Mouse (Mus musculus) hindbrain, embryonic 16.5 days (tissue): Measurements from ENCODE around the gene Nav2. TPM values are rescaled to one million over a fixed set of nuclear protein-coding genes. Genes with fewer than 3 reads are reported as not detected.

Experiments
- ATAC-seq: fragments of 200-750 bp; cut with Nextera tagmentation; 2 replicates; pipeline ENCODE4 v1.8.0; 2017; ENCODE audit warnings: moderate TSS enrichment, moderate library complexity
- H3K27ac ChIP-seq: fragments of 300-500 bp; sonication (generic); 2 replicates; pipeline ENCODE4 v1.5.1; 2014; ENCODE audit warnings: low read depth, mild to moderate bottlenecking, control low read depth, low read length, moderate library complexity
- H3K27me3 ChIP-seq: fragments of 300-500 bp; sonication (generic); replicated peaks from 2 replicates; pipeline ENCODE4 v1.6.1; 2014; ENCODE audit warnings: low read length; ENCODE audit not compliant: control insufficient read depth, insufficient read depth
- H3K36me3 ChIP-seq: fragments of 300-500 bp; sonication (generic); 2 replicates; pipeline ENCODE4 v1.6.1; 2014; ENCODE audit warnings: mild to moderate bottlenecking, low read length, moderate library complexity, mixed read lengths; ENCODE audit not compliant: control insufficient read depth, insufficient read depth
- H3K4me1 ChIP-seq: fragments of 300-500 bp; sonication (generic); 2 replicates; pipeline ENCODE4 v1.6.1; 2014; ENCODE audit warnings: low read depth, low read length; ENCODE audit not compliant: control insufficient read depth, insufficient read depth
- H3K4me2 ChIP-seq: fragments of 300-500 bp; sonication (generic); 2 replicates; pipeline ENCODE4 v1.6.1; 2014; ENCODE audit warnings: mild to moderate bottlenecking, low read length, control low read depth, moderate library complexity
- H3K4me3 ChIP-seq: fragments of 300-500 bp; sonication (generic); 2 replicates; pipeline ENCODE4 v1.5.1; 2014; ENCODE audit warnings: mild to moderate bottlenecking, low read length, control low read depth, moderate library complexity
- H3K9ac ChIP-seq: fragments of 300-500 bp; sonication (generic); 2 replicates; pipeline ENCODE4 v1.6.1; 2014; ENCODE audit warnings: low read depth, mild to moderate bottlenecking, control low read depth, low read length, moderate library complexity
- H3K9me3 ChIP-seq: fragments of 300-500 bp; sonication (generic); 2 replicates; pipeline ENCODE4 v1.6.1; 2014; ENCODE audit warnings: mild to moderate bottlenecking, low read length, moderate library complexity; ENCODE audit not compliant: control insufficient read depth
- WGBS: fragments of 180-500 bp; shearing (Covaris S2); extraction: QIAGEN DNeasy Blood & Tissue Kit; methylation state at CpG from one replicate; pipeline ENCODE4 v1.1.7; 2014; 5-methylcytosine and 5-hydroxymethylcytosine counted together
- polyA plus RNA-seq: library from polyadenylated mRNA; unstranded; fragments of >200 nt; fragmentation: Nextera tagmentation; extraction: Ambion mirVana; gene quantifications from 2 replicates; pipeline ENCODE4 v1.2.1, GENCODE M21; 2015

Nav2 gene
- polyA plus RNA-seq, 1 experiment from 2014 or later = 27.9 TPM

- 59% methylated on average over 3 of the region's 3 CpGs for WGBS
- Histone ChIP-seq H3K4me3 (no peak overlapping the region), H3K9me3 (no peaks in the 10 kb centered on the region), H3K27ac (no peak overlapping the region), H3K4me1 (no peaks in the 10 kb centered on the region; the same call in 1 of the 2 replicates), H3K4me2 (no peak overlapping the region), H3K36me3 (no peaks in the 10 kb centered on the region), H3K27me3 (no peaks in the 10 kb centered on the region), H3K9ac (no peak overlapping the region)
- ATAC-seq = no peak
Observed at GRCm38 (mm10) chr7:49297148-49297547, 388.6 kb downstream of the Nav2 start.

GRCm38 (mm10) chr7:49298431-49298839 is 389.9 kb downstream of the Nav2 start:
- Histone ChIP-seq H3K4me3 (no peak overlapping the region), H3K4me2 (no peak overlapping the region), H3K27ac (no peak overlapping the region), H3K27me3 (no peaks in the 10 kb centered on the region), H3K9me3 (no peaks in the 10 kb centered on the region), H3K4me1 (peaks cover 3% of the 10 kb centered on the region), H3K36me3 (no peaks in the 10 kb centered on the region), H3K9ac (no peak overlapping the region)
- no peak for ATAC-seq
- WGBS = 31% methylated on average over 4 of the region's 4 CpGs

GRCm38 (mm10) chr7:49301487-49301886 is 393.0 kb downstream of the Nav2 start:
- H3K4me2 ChIP-seq = no peak overlapping the region
- no peaks in the 10 kb centered on the region for H3K36me3 ChIP-seq
- WGBS = 89% methylated on average over 6 of the region's 6 CpGs
- peaks cover 19% of the 10 kb centered on the region for H3K4me1 ChIP-seq
- ATAC-seq = no peak
- no peaks in the 10 kb centered on the region for H3K9me3 ChIP-seq
- no peak overlapping the region for H3K9ac ChIP-seq
- H3K27me3 ChIP-seq = no peaks in the 10 kb centered on the region
- no peak overlapping the region for H3K4me3 ChIP-seq
- H3K27ac ChIP-seq = no peak overlapping the region

GRCm38 (mm10) chr7:49303600-49304411 is 395.3 kb downstream of the Nav2 start:
- Histone ChIP-seq H3K27me3 (no peaks in the 10 kb centered on the region), H3K4me3 (peak overlapping the region; percentile 26), H3K27ac (no peak overlapping the region), H3K4me2 (peak overlapping the region; percentile 69), H3K4me1 (peaks cover 19% of the 10 kb centered on the region), H3K9me3 (no peaks in the 10 kb centered on the region), H3K36me3 (no peaks in the 10 kb centered on the region), H3K9ac (peak overlapping the region; percentile 56)
- ATAC-seq = peak; percentile 52
- 3% methylated on average over 26 of the region's 31 CpGs for WGBS

- no peak overlapping the region for H3K4me2 ChIP-seq
- no peaks in the 10 kb centered on the region for H3K9me3 ChIP-seq
- ATAC-seq = no peak
- no peak overlapping the region for H3K4me3 ChIP-seq
- 88% methylated on average over 6 of the region's 6 CpGs for WGBS
- H3K36me3 ChIP-seq = no peaks in the 10 kb centered on the region
- H3K4me1 ChIP-seq = peaks cover 19% of the 10 kb centered on the region
- no peak overlapping the region for H3K9ac ChIP-seq
- H3K27me3 ChIP-seq = no peaks in the 10 kb centered on the region
- no peak overlapping the region for H3K27ac ChIP-seq
Observed at GRCm38 (mm10) chr7:49307717-49308116, 399.2 kb downstream of the Nav2 start.

- WGBS = 75% methylated on average over 5 of the region's 5 CpGs
- peaks cover 5% of the 10 kb centered on the region for H3K4me1 ChIP-seq
- no peaks in the 10 kb centered on the region for H3K36me3 ChIP-seq
- H3K27me3 ChIP-seq = no peaks in the 10 kb centered on the region
- H3K4me2 ChIP-seq = no peak overlapping the region
- no peak for ATAC-seq
- H3K9me3 ChIP-seq = no peaks in the 10 kb centered on the region
- H3K9ac ChIP-seq = no peak overlapping the region
- no peak overlapping the region for H3K4me3 ChIP-seq
- no peak overlapping the region for H3K27ac ChIP-seq
Observed at GRCm38 (mm10) chr7:49309746-49310145, 401.2 kb downstream of the Nav2 start.

- no peak overlapping the region for H3K27ac ChIP-seq
- no peaks in the 10 kb centered on the region for H3K36me3 ChIP-seq
- H3K4me1 ChIP-seq = no peaks in the 10 kb centered on the region
- ATAC-seq = 0 out of 2 replicates have a peak, but pooled peaks have one; percentile 22
- H3K9me3 ChIP-seq = no peaks in the 10 kb centered on the region
- no peak overlapping the region for H3K9ac ChIP-seq
- WGBS = 59% methylated on average over 7 of the region's 7 CpGs
- H3K27me3 ChIP-seq = no peaks in the 10 kb centered on the region
- no peak overlapping the region for H3K4me2 ChIP-seq
- H3K4me3 ChIP-seq = no peak overlapping the region
Observed at GRCm38 (mm10) chr7:49313945-49314344, 405.4 kb downstream of the Nav2 start.

GRCm38 (mm10) chr7:49315033-49315432 is 406.5 kb downstream of the Nav2 start:
- H3K27ac ChIP-seq = no peak overlapping the region
- no peak overlapping the region for H3K4me2 ChIP-seq
- WGBS = 66% methylated on average over 3 of the region's 3 CpGs
- H3K27me3 ChIP-seq = no peaks in the 10 kb centered on the region
- no peak overlapping the region for H3K9ac ChIP-seq
- H3K4me3 ChIP-seq = no peak overlapping the region
- H3K36me3 ChIP-seq = no peaks in the 10 kb centered on the region
- H3K4me1 ChIP-seq = no peaks in the 10 kb centered on the region
- no peak for ATAC-seq
- H3K9me3 ChIP-seq = no peaks in the 10 kb centered on the region

GRCm38 (mm10) chr7:49316600-49316999 is 408.1 kb downstream of the Nav2 start:
- no peaks in the 10 kb centered on the region for H3K9me3 ChIP-seq
- H3K4me3 ChIP-seq = no peak overlapping the region
- H3K9ac ChIP-seq = no peak overlapping the region
- ATAC-seq = no peak
- 82% methylated on average over 3 of the region's 3 CpGs for WGBS
- H3K4me2 ChIP-seq = no peak overlapping the region
- H3K4me1 ChIP-seq = peaks cover 8% of the 10 kb centered on the region
- H3K27me3 ChIP-seq = no peaks in the 10 kb centered on the region
- no peaks in the 10 kb centered on the region for H3K36me3 ChIP-seq
- no peak overlapping the region for H3K27ac ChIP-seq
